Mouse (Mus musculus) CD8-positive naive resting alpha-beta T cell, adult 2 months (primary cell): ENCODE data around the gene Ano5.

Experiments used
- DNase-seq, 2 experiments: peaks; one replicate each; pipeline ENCODE4 v3.0.0; 2022; ENCODE audit warnings: low read depth in 2 of 2, low spot score in 2 of 2

The Ano5 gene

GRCm38 (mm10) chr7:51510671-51511651, at the start of gene Ano5:
Ano5 (plus strand) TSS chr7:51511029.
- no peak for DNase-seq

GRCm38 (mm10) chr7:51499396-51499795, 11.4 kb upstream of the Ano5 start:
- DNase-seq, result no peak

GRCm38 (mm10) chr7:51503940-51504339, 6.9 kb upstream of the Ano5 start:
- no peak for DNase-seq

GRCm38 (mm10) chr7:51510147-51510546, 682 bp upstream of the Ano5 start:
- no peak for DNase-seq

GRCm38 (mm10) chr7:51539344-51539743, 28.5 kb downstream of the Ano5 start:
- DNase-seq, result no peak

- DNase-seq, result no peak
These were observed 29.9 kb downstream of the Ano5 start for GRCm38 (mm10) chr7:51540736-51541135.

GRCm38 (mm10) chr7:51600021-51600420, 89.2 kb downstream of the Ano5 start:
- no peak for DNase-seq

- no peak for DNase-seq
These were observed 92.9 kb downstream of the Ano5 start for GRCm38 (mm10) chr7:51603741-51604140.

GRCm38 (mm10) chr7:51614404-51614803, 103.6 kb downstream of the Ano5 start:
- DNase-seq, result no peak

GRCm38 (mm10) chr7:51617941-51618340, 107.1 kb downstream of the Ano5 start:
- no peak for DNase-seq

- DNase-seq, result no peak
These were observed 107.6 kb downstream of the Ano5 start for GRCm38 (mm10) chr7:51618412-51618811.

- no peak for DNase-seq
These were observed 109.1 kb downstream of the Ano5 start for GRCm38 (mm10) chr7:51619977-51620376.

- DNase-seq, result no peak
These were observed 110.9 kb downstream of the Ano5 start, which contains the start of gene Slc17a6 for GRCm38 (mm10) chr7:51621694-51622145. Slc17a6 (plus strand) TSS chr7:51622006.

GRCm38 (mm10) chr7:51622196-51622595, 111.4 kb downstream of the Ano5 start:
- no peak for DNase-seq

GRCm38 (mm10) chr7:51622666-51623065, 111.8 kb downstream of the Ano5 start:
- no peak for DNase-seq

GRCm38 (mm10) chr7:51624336-51624897, 113.6 kb downstream of the Ano5 start:
- DNase-seq, result no peak

GRCm38 (mm10) chr7:51625161-51625560, 114.3 kb downstream of the Ano5 start:
- DNase-seq, result no peak

- DNase-seq, result no peak
These were observed 114.9 kb downstream of the Ano5 start for GRCm38 (mm10) chr7:51625591-51626255.

- DNase-seq, result no peak
These were observed 115.7 kb downstream of the Ano5 start for GRCm38 (mm10) chr7:51626451-51627000.

GRCm38 (mm10) chr7:51627001-51627631, 116.3 kb downstream of the Ano5 start:
- no peak for DNase-seq

- DNase-seq, result no peak
These were observed 116.8 kb downstream of the Ano5 start for GRCm38 (mm10) chr7:51627666-51628065.
